Mouse (Mus musculus) limb, embryonic 12.5 days (tissue): ENCODE results near the gene Sdsl. TPM values are rescaled to one million over a fixed set of nuclear protein-coding genes. Genes with fewer than 3 reads are reported as not detected.

ENCODE experiments used
- ATAC-seq: fragments of 200-750 bp; cut with Nextera tagmentation; 2 replicates; pipeline ENCODE4 v1.8.0; 2017; ENCODE audit warnings: low read depth, moderate TSS enrichment; ENCODE audit not compliant: insufficient number of reproducible peaks, insufficient read depth, low FRiP score, low TSS enrichment
- H3K27ac ChIP-seq: fragments of 300-500 bp; sonication (generic); 2 replicates; pipeline ENCODE4 v1.5.1; 2016; ENCODE audit warnings: mild to moderate bottlenecking, moderate library complexity
- H3K27me3 ChIP-seq: fragments of 300-500 bp; sonication (generic); 2 replicates; pipeline ENCODE4 v1.6.1; 2016; ENCODE audit warnings: mild to moderate bottlenecking, moderate library complexity
- H3K36me3 ChIP-seq: fragments of 300-500 bp; sonication (generic); 2 replicates; pipeline ENCODE4 v1.6.1; 2016; ENCODE audit warnings: mild to moderate bottlenecking, moderate library complexity
- H3K4me1 ChIP-seq: fragments of 300-500 bp; sonication (generic); replicated peaks from 2 replicates; pipeline ENCODE4 v1.6.1; 2016
- H3K4me2 ChIP-seq: fragments of 300-500 bp; sonication (generic); 2 replicates; pipeline ENCODE4 v1.6.1; 2016; ENCODE audit warnings: mild to moderate bottlenecking, moderate library complexity
- H3K4me3 ChIP-seq: fragments of 300-500 bp; sonication (generic); replicated peaks from 2 replicates; pipeline ENCODE4 v1.5.1; 2016; ENCODE audit warnings: mild to moderate bottlenecking
- H3K9ac ChIP-seq: fragments of 300-500 bp; sonication (generic); replicated peaks from 2 replicates; pipeline ENCODE4 v1.6.1; 2016; ENCODE audit warnings: mild to moderate bottlenecking, moderate library complexity
- H3K9me3 ChIP-seq: fragments of 300-500 bp; sonication (generic); 2 replicates; pipeline ENCODE4 v1.6.1; 2016; ENCODE audit warnings: mild to moderate bottlenecking, moderate library complexity
- WGBS: fragments of 180-500 bp; shearing (Covaris S2); methylation state at CpG from one replicate; pipeline ENCODE4 v1.1.7; 2016; 5-methylcytosine and 5-hydroxymethylcytosine counted together
- polyA plus RNA-seq: library from polyadenylated mRNA; unstranded; fragments of >200 nt; fragmentation: Nextera tagmentation; extraction: Ambion mirVana; gene quantifications from 2 replicates; pipeline ENCODE4 v1.2.1, GENCODE M21; 2016

Gene Sdsl
- polyA plus RNA-seq, 1 experiment from 2014 or later: 3.6 TPM

DNA sequence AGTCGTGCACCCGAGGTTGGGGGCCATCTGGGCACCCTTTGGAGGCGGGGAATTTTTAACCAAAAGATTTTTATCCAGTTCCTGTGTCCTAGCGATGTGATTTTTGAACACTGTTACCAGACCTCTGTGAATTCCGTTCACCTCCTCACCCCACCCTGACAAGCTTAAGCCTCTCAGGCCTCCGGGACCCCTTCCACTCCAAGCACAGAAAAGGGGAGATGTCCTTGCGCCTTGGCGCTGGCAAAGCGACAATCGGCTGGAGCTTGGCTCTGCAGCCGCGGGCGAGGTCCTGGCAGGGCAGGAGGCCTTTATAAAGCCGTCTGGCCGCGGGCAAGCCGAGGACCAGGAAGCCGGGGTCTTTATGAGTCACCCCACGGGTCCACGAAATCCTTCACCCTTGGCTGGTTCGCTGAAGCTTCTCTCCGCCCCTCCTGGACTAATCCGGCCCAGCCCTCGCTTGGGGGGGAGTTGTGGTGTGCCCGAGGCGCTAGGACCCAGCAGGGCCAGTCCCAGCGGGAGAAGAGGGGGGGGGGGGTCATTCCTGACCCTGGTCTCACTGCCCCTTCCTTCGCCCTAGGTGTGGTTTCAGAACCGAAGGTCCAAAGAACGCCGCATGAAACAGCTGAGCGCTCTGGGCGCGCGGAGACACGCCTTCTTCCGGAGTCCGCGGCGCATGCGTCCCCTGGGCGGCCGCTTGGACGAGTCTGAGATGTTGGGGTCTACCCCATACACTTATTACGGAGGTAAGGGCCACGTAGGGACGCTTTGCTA lies 36.7 kb downstream of the Sdsl start:
- peak overlapping the region; percentile 18; the same call in 1 of the 2 replicates for H3K9ac ChIP-seq
- H3K27me3 ChIP-seq: peaks cover 99% of the 10 kb centered on the region
- H3K27ac ChIP-seq: no peak overlapping the region

DNA sequence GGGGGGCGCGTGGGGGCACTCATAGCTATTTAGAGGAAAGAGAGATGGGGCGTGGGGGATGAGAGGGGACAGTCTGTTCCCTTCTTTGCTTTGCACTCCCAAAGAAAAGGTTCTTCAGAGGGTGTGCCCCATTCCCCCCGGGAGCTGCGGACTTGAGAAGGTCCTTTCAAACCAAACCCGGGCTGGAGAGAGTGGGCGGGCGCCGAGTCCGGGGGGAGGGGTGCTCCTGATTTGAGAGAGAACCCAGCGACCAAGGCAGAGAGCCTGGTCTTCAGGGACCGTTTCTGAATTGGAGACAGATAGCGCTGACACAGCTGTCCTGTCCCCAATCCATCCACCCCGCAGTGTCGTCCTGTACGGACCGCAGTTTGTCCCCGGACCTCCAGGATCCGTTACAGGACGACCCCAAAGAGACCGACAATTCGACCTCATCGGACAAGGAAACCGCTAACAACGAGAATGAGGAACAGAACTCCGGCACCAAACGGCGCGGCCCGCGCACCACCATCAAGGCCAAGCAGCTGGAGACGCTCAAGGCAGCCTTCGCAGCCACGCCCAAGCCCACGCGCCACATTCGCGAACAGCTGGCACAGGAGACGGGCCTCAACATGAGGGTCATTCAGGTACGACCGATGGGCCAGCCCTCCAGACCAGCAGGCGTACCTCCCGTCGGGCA lies 37.5 kb downstream of the Sdsl start:
- no peak overlapping the region for H3K4me2 ChIP-seq
- H3K9ac ChIP-seq: no peak overlapping the region
- H3K4me1 ChIP-seq: peaks cover 9% of the 10 kb centered on the region
- H3K27ac ChIP-seq: no peak overlapping the region
- H3K4me3 ChIP-seq: 0 out of 2 replicates have a peak overlapping the region, but pooled peaks have one; percentile 37
- ATAC-seq: no peak
- WGBS: under 1% methylated on average over 44 of the region's 44 CpGs
- no peaks in the 10 kb centered on the region for H3K36me3 ChIP-seq
- peaks cover 98% of the 10 kb centered on the region for H3K27me3 ChIP-seq
- H3K9me3 ChIP-seq: no peaks in the 10 kb centered on the region

More for the DNA sequence above, 36.7 kb downstream of the Sdsl start:
- Histone ChIP-seq H3K36me3 (no peaks in the 10 kb centered on the region), H3K4me1 (peaks cover 13% of the 10 kb centered on the region), H3K4me3 (peak overlapping the region; percentile 37), H3K4me2 (peak overlapping the region; percentile 54), H3K9me3 (no peaks in the 10 kb centered on the region)
- under 1% methylated on average over 47 of the region's 47 CpGs for WGBS
- ATAC-seq: no peak

DNA sequence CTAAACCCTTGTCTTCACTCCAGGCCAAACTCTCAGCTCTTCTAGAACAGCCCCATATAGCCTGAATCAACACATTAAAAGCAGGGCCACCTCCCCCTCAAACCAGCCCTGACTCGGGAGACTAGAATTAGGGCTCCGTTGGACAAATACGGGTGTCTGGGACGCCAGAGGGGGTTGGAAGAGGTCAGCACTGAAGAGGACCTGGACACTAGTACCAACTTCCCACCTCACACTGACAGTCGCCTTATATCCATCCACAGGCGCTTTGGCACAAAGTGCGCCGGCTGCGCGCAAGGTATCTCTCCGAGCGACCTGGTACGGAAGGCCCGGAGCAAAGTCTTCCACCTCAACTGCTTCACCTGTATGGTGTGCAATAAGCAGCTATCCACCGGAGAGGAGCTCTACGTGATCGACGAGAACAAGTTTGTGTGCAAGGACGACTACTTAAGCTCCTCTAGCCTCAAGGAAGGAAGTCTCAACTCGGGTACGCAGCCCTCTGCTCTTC lies 38.3 kb downstream of the Sdsl start:
- H3K9me3 ChIP-seq: no peaks in the 10 kb centered on the region
- 2% methylated on average over 21 of the region's 21 CpGs for WGBS
- no peak for ATAC-seq
- no peak overlapping the region for H3K4me3 ChIP-seq
- H3K9ac ChIP-seq: no peak overlapping the region
- H3K27me3 ChIP-seq: peaks cover 98% of the 10 kb centered on the region
- H3K4me2 ChIP-seq: no peak overlapping the region
- H3K36me3 ChIP-seq: no peaks in the 10 kb centered on the region
- H3K4me1 ChIP-seq: peaks cover 6% of the 10 kb centered on the region
- H3K27ac ChIP-seq: no peak overlapping the region

DNA sequence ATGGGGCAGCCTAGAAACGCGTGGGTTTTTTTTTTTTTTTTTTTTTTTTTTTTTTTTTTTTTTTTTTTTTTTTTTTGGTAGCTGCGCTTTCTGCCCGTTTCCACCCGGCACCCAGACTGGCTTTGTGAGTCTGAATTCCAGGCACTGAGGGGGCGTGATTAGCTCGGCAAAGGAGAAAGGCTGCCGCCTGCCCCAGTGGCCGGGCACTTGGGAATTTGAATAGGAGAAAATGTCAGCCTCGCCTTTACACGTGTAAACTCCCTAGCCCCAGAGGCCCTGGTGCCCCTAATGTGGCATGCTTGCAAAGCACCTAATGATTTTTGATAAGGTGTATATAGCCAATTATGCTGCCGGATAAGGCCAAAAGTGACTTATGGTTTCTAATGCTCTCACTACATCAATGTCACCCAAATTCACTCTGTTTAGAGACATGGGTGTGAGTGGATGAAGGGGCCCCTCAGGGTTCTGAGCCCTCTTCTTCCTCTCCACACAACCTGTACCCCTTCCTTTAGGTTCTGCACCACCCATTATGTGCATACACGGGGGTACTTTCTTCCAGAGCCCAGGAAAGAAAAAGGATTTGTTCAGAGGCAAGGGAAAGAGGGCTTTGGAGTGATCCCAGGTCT lies 39.4 kb downstream of the Sdsl start:
- Histone ChIP-seq H3K27me3 (peaks cover 98% of the 10 kb centered on the region), H3K36me3 (no peaks in the 10 kb centered on the region), H3K4me1 (peaks cover 6% of the 10 kb centered on the region), H3K27ac (no peak overlapping the region), H3K9ac (no peak overlapping the region), H3K4me3 (no peak overlapping the region), H3K4me2 (no peak overlapping the region), H3K9me3 (no peaks in the 10 kb centered on the region)
- ATAC-seq: no peak
- WGBS: under 1% methylated on average over 13 of the region's 13 CpGs

DNA sequence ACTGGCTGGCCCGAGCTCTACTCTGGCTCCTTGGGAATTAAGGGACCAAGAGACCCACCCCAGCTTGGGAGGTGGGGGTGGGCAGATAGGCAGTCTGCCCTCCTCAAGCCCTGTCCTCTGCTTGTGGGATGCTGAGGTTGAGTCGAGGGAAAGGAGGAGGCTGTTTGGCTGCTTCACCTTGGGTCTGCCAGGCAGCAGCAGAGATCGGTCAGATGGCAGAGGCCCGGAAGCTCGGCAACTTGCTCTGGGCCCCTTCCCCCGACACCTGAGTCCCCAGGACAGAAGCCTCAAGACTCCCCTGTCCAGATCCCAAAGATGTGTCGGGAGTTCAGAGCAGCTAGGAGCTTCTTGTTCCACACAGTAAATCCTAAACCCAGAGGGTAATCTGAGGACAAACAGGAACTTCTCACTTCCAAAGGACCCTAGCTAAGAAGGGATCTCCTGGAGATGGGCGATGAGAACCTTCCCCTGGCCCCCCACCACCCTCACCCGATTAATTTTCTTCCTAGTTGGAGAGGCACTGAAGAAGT lies 40.1 kb downstream of the Sdsl start:
- H3K9me3 ChIP-seq: no peaks in the 10 kb centered on the region
- no peak for ATAC-seq
- peaks cover 98% of the 10 kb centered on the region for H3K27me3 ChIP-seq
- no peak overlapping the region for H3K4me2 ChIP-seq
- no peak overlapping the region for H3K4me3 ChIP-seq
- H3K27ac ChIP-seq: no peak overlapping the region
- 2% methylated on average over 9 of the region's 9 CpGs for WGBS
- H3K9ac ChIP-seq: no peak overlapping the region
- no peaks in the 10 kb centered on the region for H3K36me3 ChIP-seq
- peaks cover 6% of the 10 kb centered on the region for H3K4me1 ChIP-seq

DNA sequence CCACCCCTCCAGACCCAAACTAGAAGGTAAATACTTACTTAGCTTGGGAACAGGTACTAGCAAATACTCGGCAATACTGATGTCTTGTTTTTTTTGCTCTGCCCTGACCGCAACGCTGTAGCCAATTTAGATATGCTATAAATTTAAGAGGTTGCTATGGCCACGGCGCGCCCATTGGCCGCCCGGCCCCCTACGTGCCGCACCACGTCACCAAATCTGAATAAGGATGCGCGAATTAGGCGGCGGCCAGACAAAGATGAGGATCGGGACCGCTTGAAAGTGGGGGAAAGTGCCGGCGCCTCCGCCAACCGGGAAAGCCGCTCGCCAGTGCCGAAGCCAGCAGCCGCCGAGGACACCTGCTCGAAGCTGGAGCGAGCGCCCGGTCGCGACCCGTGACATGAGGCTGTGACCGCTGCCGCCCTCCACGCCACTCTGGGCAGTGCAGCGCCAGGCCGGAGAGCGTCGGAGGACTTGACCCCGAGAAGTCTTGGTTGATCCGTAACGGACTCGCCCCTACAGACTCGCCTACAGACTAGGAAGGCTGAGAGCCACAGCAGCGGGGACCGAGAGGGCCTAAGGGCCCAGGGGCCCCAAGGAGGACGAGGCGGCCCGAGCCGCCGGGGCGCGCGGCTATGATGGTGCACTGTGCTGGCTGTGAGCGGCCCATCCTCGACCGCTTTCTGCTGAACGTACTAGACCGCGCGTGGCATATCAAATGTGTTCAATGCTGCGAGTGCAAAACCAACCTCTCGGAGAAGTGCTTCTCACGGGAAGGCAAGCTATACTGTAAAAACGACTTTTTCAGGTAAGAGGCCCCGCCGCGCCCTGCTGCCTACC lies 40.7 kb downstream of the Sdsl start, which contains the start of gene Lhx5:
Lhx5 (plus strand) TSS at position 51 of the 837 bp plus-strand sequence.
- H3K4me3 ChIP-seq: 0 out of 2 replicates have a peak within 1 kb of the TSS, but pooled peaks have one; percentile 4
- no peak for ATAC-seq
- WGBS: under 1% methylated on average over 69 of the region's 69 CpGs

DNA sequence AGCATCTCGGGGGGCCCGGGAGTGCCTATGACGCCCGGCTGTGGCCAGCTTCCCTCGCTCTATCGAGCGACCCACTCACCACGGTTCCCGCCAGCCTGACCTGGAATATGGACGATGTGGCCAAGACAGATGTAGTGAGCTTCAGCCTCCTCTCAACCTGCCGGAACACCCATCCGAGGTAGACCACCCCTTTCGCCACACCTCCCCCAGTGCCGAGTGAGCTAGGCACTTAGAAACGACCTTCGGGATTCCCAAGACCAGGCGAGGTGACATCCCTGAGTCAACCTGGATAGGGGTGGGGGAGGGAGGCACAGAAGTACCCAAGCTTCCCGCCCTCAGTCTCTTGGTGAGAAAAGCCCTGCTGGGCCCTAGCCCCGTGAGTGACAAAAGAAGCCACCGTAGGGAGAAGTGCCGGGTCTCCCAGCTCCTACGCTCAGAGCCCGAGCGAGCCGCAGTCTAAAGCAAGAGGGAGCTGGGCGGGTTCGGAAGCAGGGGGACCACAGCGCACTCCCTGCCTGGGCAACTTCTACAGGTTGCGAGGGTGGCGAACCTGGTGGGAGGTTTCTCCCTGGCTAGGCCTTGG lies 41.5 kb downstream of the Sdsl start:
- H3K4me2 ChIP-seq: no peak overlapping the region
- H3K27me3 ChIP-seq: peaks cover 98% of the 10 kb centered on the region
- no peak overlapping the region for H3K4me3 ChIP-seq
- peaks cover 4% of the 10 kb centered on the region for H3K4me1 ChIP-seq
- H3K9me3 ChIP-seq: no peaks in the 10 kb centered on the region
- H3K27ac ChIP-seq: no peak overlapping the region
- WGBS: under 1% methylated on average over 30 of the region's 30 CpGs
- ATAC-seq: no peak
- H3K36me3 ChIP-seq: no peaks in the 10 kb centered on the region
- H3K9ac ChIP-seq: no peak overlapping the region

More for the DNA sequence above, 40.7 kb downstream of the Sdsl start, which contains the start of gene Lhx5:
- no peak within 1 kb of the TSS for H3K4me2 ChIP-seq
- no peaks in the 10 kb centered on the region for H3K9me3 ChIP-seq
- H3K27ac ChIP-seq: no peak within 1 kb of the TSS
- H3K4me1 ChIP-seq: peaks cover 6% of the 10 kb centered on the region
- no peaks in the 10 kb centered on the region for H3K36me3 ChIP-seq
- H3K9ac ChIP-seq: no peak within 1 kb of the TSS
- peaks cover 98% of the 10 kb centered on the region for H3K27me3 ChIP-seq

DNA sequence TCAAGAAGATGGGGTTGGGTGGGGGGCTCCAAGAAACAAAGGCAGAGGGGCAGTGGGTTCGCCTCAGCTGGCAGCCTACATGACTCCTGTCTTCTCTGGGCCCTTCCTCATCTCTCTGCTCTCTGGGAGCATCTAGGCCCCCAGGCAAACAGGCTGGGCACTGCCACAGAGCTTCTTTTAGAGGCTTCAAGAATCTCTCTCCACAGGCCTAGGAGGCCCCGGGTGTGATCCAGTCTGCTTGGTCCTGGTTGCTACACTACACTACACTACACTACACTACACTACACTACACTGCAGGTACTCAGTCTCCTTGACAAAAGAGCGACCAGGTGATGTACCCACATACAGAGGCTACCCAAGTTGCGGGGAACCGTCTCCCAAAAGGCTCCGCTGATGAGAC lies 42.9 kb downstream of the Sdsl start:
- ATAC-seq: no peak
- no peaks in the 10 kb centered on the region; the same call in 1 of the 2 replicates for H3K4me1 ChIP-seq
- H3K4me2 ChIP-seq: no peak overlapping the region
- 5% methylated on average over 6 of the region's 6 CpGs for WGBS
- no peaks in the 10 kb centered on the region for H3K36me3 ChIP-seq
- H3K9me3 ChIP-seq: no peaks in the 10 kb centered on the region
- H3K4me3 ChIP-seq: no peak overlapping the region
- no peak overlapping the region for H3K27ac ChIP-seq
- H3K27me3 ChIP-seq: peaks cover 98% of the 10 kb centered on the region
- H3K9ac ChIP-seq: no peak overlapping the region

DNA sequence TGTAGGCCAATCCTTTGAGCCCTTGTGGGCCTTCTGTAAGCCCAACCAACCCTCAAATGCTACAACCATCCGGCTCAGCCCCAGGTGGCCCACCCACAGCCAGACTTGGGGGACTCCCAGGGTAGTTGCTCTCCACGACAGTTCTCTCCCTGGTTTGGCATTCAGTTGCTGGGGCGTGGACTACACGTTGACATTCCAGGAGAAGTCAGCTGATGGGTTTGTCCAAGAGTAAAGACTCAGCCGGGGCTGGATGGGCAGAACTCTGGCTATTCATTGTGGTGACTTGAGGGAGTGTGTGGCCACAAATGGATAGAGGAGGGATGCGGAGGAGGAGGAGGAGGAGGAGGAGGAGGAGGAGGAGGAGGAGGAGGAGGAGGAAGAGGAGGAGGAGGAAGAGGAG lies 43.6 kb downstream of the Sdsl start:
- no peak for ATAC-seq

DNA sequence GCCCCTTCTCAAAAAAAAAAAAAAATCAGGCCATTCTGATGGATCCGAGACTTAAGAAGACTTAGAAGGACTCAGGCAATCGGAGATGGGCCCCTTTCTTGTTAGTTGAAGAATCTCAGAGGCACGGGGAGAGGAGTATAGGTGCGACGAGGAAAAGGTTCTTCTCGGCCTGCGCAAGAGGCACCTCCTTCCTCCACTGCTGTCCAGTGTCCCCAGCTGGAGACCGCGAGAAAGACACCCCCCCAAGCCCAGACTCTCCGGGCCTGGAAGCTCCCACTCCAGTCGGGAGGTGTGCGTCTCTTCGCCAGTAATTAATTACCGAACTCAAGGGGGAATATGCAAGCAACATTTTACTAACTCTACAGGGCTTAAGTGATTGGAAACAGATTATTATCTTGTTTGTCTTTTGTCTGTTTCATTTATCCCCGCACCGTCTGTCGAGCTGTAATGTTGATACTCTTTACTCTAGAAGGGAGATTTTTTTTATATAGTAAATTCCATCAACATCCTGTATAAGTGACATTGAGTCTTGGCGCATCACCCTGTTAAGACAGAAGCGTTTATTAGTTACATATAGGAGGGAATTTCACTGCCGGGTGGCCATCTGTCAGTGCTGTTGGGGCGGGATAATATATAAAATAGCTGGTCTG lies 44.3 kb downstream of the Sdsl start:
- ATAC-seq: no peak
- Histone ChIP-seq H3K9me3 (no peaks in the 10 kb centered on the region), H3K36me3 (no peaks in the 10 kb centered on the region), H3K4me2 (no peak overlapping the region), H3K4me3 (no peak overlapping the region), H3K9ac (no peak overlapping the region), H3K27me3 (peaks cover 98% of the 10 kb centered on the region), H3K4me1 (no peaks in the 10 kb centered on the region; the same call in 1 of the 2 replicates), H3K27ac (no peak overlapping the region)
- WGBS: 2% methylated on average over 21 of the region's 21 CpGs

More for the DNA sequence above, 43.6 kb downstream of the Sdsl start:
- WGBS: 1% methylated on average over 6 of the region's 6 CpGs
- H3K36me3 ChIP-seq: no peaks in the 10 kb centered on the region
- H3K9ac ChIP-seq: no peak overlapping the region
- H3K4me3 ChIP-seq: no peak overlapping the region
- H3K4me1 ChIP-seq: no peaks in the 10 kb centered on the region; the same call in 1 of the 2 replicates
- no peak overlapping the region for H3K27ac ChIP-seq
- H3K9me3 ChIP-seq: no peaks in the 10 kb centered on the region
- H3K4me2 ChIP-seq: no peak overlapping the region
- peaks cover 98% of the 10 kb centered on the region for H3K27me3 ChIP-seq
